Mouse (Mus musculus) hindbrain, embryonic 12.5 days (tissue): ENCODE results near the gene Wdr75. TPM values are rescaled to one million over a fixed set of nuclear protein-coding genes. Genes with fewer than 3 reads are reported as not detected.

Source experiments
- ATAC-seq: fragments of 200-750 bp; cut with Nextera tagmentation; 2 replicates; pipeline ENCODE4 v1.8.0; 2017; ENCODE audit warnings: moderate TSS enrichment; ENCODE audit not compliant: low FRiP score
- H3K27ac ChIP-seq: fragments of 300-500 bp; sonication (generic); 2 replicates; pipeline ENCODE4 v1.5.1; 2016; ENCODE audit warnings: mild to moderate bottlenecking
- H3K27me3 ChIP-seq: fragments of 300-500 bp; sonication (generic); 2 replicates; pipeline ENCODE4 v1.6.1; 2016; ENCODE audit warnings: mild to moderate bottlenecking
- H3K36me3 ChIP-seq: fragments of 300-500 bp; sonication (generic); 2 replicates; pipeline ENCODE4 v1.6.1; 2016; ENCODE audit warnings: mild to moderate bottlenecking
- H3K4me1 ChIP-seq: fragments of 300-500 bp; sonication (generic); 2 replicates; pipeline ENCODE4 v1.6.1; 2016
- H3K4me2 ChIP-seq: fragments of 300-500 bp; sonication (generic); replicated peaks from 2 replicates; pipeline ENCODE4 v1.6.1; 2016; ENCODE audit warnings: mild to moderate bottlenecking
- H3K4me3 ChIP-seq: fragments of 300-500 bp; sonication (generic); 2 replicates; pipeline ENCODE4 v1.5.1; 2016; ENCODE audit warnings: mild to moderate bottlenecking
- H3K9ac ChIP-seq: fragments of 300-500 bp; sonication (generic); 2 replicates; pipeline ENCODE4 v1.6.1; 2016; ENCODE audit warnings: mild to moderate bottlenecking, moderate library complexity
- H3K9me3 ChIP-seq: fragments of 300-500 bp; sonication (generic); replicated peaks from 2 replicates; pipeline ENCODE4 v1.6.1; 2016; ENCODE audit warnings: mild to moderate bottlenecking
- WGBS: fragments of 180-500 bp; shearing (Covaris S2); methylation state at CpG from one replicate; pipeline ENCODE4 v1.1.7; 2016; 5-methylcytosine and 5-hydroxymethylcytosine counted together
- polyA plus RNA-seq: library from polyadenylated mRNA; unstranded; fragments of >200 nt; fragmentation: Nextera tagmentation; extraction: Ambion mirVana; gene quantifications from 2 replicates; pipeline ENCODE4 v1.2.1, GENCODE M21; 2016

Wdr75 gene
- polyA plus RNA-seq, 1 experiment from 2014 or later, result 60.8 TPM

GRCm38 (mm10) chr1:45860349-45860748, 65.4 kb downstream of the Wdr75 start:
- Histone ChIP-seq H3K4me1 (no peaks in the 10 kb centered on the region), H3K4me2 (no peak overlapping the region), H3K27ac (no peak overlapping the region), H3K9me3 (no peaks in the 10 kb centered on the region), H3K4me3 (no peak overlapping the region), H3K9ac (no peak overlapping the region), H3K36me3 (no peaks in the 10 kb centered on the region), H3K27me3 (no peaks in the 10 kb centered on the region)
- ATAC-seq, result no peak
- WGBS, result 70% methylated on average over 5 of the region's 5 CpGs

GRCm38 (mm10) chr1:45861162-45861561, 66.2 kb downstream of the Wdr75 start:
- Histone ChIP-seq H3K4me3 (no peak overlapping the region), H3K9me3 (no peaks in the 10 kb centered on the region), H3K9ac (no peak overlapping the region), H3K27ac (no peak overlapping the region), H3K27me3 (no peaks in the 10 kb centered on the region), H3K36me3 (no peaks in the 10 kb centered on the region), H3K4me1 (no peaks in the 10 kb centered on the region), H3K4me2 (no peak overlapping the region)
- no peak for ATAC-seq

GRCm38 (mm10) chr1:45863641-45864040, 68.7 kb downstream of the Wdr75 start:
- Histone ChIP-seq H3K9me3 (no peaks in the 10 kb centered on the region), H3K27me3 (no peaks in the 10 kb centered on the region), H3K4me3 (no peak overlapping the region), H3K4me2 (no peak overlapping the region), H3K4me1 (no peaks in the 10 kb centered on the region), H3K36me3 (no peaks in the 10 kb centered on the region), H3K9ac (no peak overlapping the region), H3K27ac (no peak overlapping the region)
- WGBS, result 84% methylated on average over 3 of the region's 3 CpGs
- ATAC-seq, result no peak

- H3K27me3 ChIP-seq, result no peaks in the 10 kb centered on the region
- no peaks in the 10 kb centered on the region for H3K9me3 ChIP-seq
- no peaks in the 10 kb centered on the region for H3K36me3 ChIP-seq
- no peak for ATAC-seq
- no peak overlapping the region for H3K4me2 ChIP-seq
- no peak overlapping the region for H3K4me3 ChIP-seq
- no peaks in the 10 kb centered on the region for H3K4me1 ChIP-seq
- 63% methylated on average over 4 of the region's 4 CpGs for WGBS
- no peak overlapping the region for H3K27ac ChIP-seq
- no peak overlapping the region for H3K9ac ChIP-seq
Measured at GRCm38 (mm10) chr1:45864564-45865014, 69.6 kb downstream of the Wdr75 start.

- Histone ChIP-seq H3K9me3 (no peaks in the 10 kb centered on the region), H3K27me3 (no peaks in the 10 kb centered on the region), H3K27ac (no peak overlapping the region), H3K36me3 (no peaks in the 10 kb centered on the region), H3K4me3 (no peak overlapping the region), H3K9ac (no peak overlapping the region), H3K4me1 (no peaks in the 10 kb centered on the region), H3K4me2 (no peak overlapping the region)
- 53% methylated on average over 1 of the region's 1 CpGs for WGBS
- ATAC-seq, result no peak
Measured at GRCm38 (mm10) chr1:45865316-45865715, 70.3 kb downstream of the Wdr75 start.

- no peak overlapping the region for H3K9ac ChIP-seq
- no peaks in the 10 kb centered on the region for H3K9me3 ChIP-seq
- no peak overlapping the region for H3K4me2 ChIP-seq
- no peaks in the 10 kb centered on the region for H3K27me3 ChIP-seq
- H3K4me1 ChIP-seq, result no peaks in the 10 kb centered on the region
- ATAC-seq, result no peak
- no peaks in the 10 kb centered on the region for H3K36me3 ChIP-seq
- no peak overlapping the region for H3K27ac ChIP-seq
- H3K4me3 ChIP-seq, result no peak overlapping the region
- 74% methylated on average over 5 of the region's 5 CpGs for WGBS
Measured at GRCm38 (mm10) chr1:45865727-45866126, 70.8 kb downstream of the Wdr75 start.

- H3K4me2 ChIP-seq, result no peak overlapping the region
- H3K27ac ChIP-seq, result no peak overlapping the region
- no peak overlapping the region for H3K9ac ChIP-seq
- no peaks in the 10 kb centered on the region for H3K27me3 ChIP-seq
- no peaks in the 10 kb centered on the region for H3K4me1 ChIP-seq
- no peak for ATAC-seq
- no peaks in the 10 kb centered on the region for H3K9me3 ChIP-seq
- no peak overlapping the region for H3K4me3 ChIP-seq
- 79% methylated on average over 3 of the region's 3 CpGs for WGBS
- no peaks in the 10 kb centered on the region for H3K36me3 ChIP-seq
Measured at GRCm38 (mm10) chr1:45866288-45867018, 71.5 kb downstream of the Wdr75 start.

GRCm38 (mm10) chr1:45868050-45868449, 73.1 kb downstream of the Wdr75 start:
- Histone ChIP-seq H3K27me3 (no peaks in the 10 kb centered on the region), H3K9ac (no peak overlapping the region), H3K27ac (no peak overlapping the region), H3K4me1 (no peaks in the 10 kb centered on the region), H3K9me3 (no peaks in the 10 kb centered on the region), H3K4me2 (no peak overlapping the region), H3K36me3 (no peaks in the 10 kb centered on the region), H3K4me3 (no peak overlapping the region)
- 75% methylated on average over 1 of the region's 1 CpGs for WGBS
- ATAC-seq, result no peak

- WGBS, result 85% methylated on average over 3 of the region's 3 CpGs
Measured at GRCm38 (mm10) chr1:45868479-45869137, 73.6 kb downstream of the Wdr75 start.

More at GRCm38 (mm10) chr1:45868479-45869137, 73.6 kb downstream of the Wdr75 start:
- no peaks in the 10 kb centered on the region for H3K27me3 ChIP-seq
- no peak overlapping the region for H3K27ac ChIP-seq
- H3K9me3 ChIP-seq, result no peaks in the 10 kb centered on the region
- H3K4me2 ChIP-seq, result no peak overlapping the region
- no peak for ATAC-seq
- no peak overlapping the region for H3K9ac ChIP-seq
- H3K4me3 ChIP-seq, result no peak overlapping the region
- H3K36me3 ChIP-seq, result no peaks in the 10 kb centered on the region
- no peaks in the 10 kb centered on the region for H3K4me1 ChIP-seq

Other genes with a start within 250 kb of the Wdr75 start
- gene Gm5269, start 95.1 kb downstream of the Wdr75 start, polyA plus RNA-seq, result not detected in 2 replicates
- 20.9 and 21.4 TPM in 2 replicates for gene Slc40a1, start 131.4 kb downstream of the Wdr75 start, polyA plus RNA-seq